Mouse (Mus musculus): Measurements from ENCODE around the gene Eif4e. TPM values are rescaled to one million over a fixed set of nuclear protein-coding genes. Genes with fewer than 3 reads are reported as not detected.

Eif4e gene
- total and polyA plus RNA-seq, 3 experiments = 83.5 to 490 (median 363) TPM

DNA sequence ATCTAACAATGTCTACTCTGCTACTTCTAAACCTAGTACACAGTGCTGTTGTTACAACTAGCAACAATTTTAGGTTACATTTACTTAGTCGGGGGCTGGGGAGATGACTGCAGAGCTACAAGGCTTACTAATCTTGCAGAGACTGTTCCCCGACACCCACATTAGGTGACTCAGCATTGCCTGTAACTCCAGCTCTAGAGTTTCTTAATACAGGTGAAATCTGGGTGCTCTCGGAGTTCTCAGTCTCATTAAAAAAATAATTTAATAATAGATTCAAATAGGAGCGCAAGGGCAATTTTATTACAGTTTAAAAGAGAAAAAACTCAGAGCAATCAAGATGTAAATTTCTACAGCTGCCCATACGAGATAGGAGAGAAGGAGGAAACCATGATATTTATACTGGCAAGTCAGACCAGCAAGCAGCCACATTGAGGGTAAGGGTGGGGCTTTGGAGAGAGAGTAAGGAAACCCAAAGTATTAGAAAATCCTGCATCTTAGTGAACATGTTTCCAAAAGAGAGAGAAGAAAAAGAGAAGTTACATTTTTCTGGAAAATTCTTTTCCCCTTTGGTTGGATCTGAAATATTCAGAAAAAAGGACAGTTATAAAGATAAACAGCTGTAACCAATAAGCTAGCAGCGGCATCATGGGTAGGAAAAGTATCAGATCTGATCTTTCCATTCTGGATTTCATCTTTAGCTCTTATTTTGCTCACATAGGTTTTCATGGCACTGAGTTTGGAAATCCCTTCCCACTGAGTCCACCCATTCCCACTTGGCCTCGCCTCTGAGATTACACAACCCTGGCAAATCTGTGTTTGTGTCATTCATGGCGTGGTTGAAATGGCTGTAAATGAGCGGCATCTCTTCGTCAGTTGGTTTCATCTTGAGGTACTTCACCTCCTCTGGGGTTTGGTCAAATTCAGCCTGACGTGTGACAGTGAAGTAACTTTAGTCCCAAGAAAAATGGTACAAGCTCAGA lies 30.5 kb upstream of the Eif4e start:
- H3K27me3 ChIP-seq (ENCODE audit: control insufficient read depth in 1 of 2, insufficient read depth in 2 of 2, low read length in 2 of 2) = no peaks in the 10 kb centered on the region
- H3K36me3 ChIP-seq (ENCODE audit: control insufficient read depth in 1 of 2, insufficient read depth in 2 of 2, low read length in 2 of 2) = peaks cover 0 to 15% of the 10 kb centered on the region in 2 experiments; a peak in 2 of 4 replicates
- H3K9me3 ChIP-seq (replicated peaks; ENCODE audit: insufficient read depth, low read length) = no peaks in the 10 kb centered on the region
- peak overlapping the region; percentile 60 for H3K9ac ChIP-seq (ENCODE audit: control insufficient read depth, low read depth, low read length, poor library complexity, severe bottlenecking)
- DNase-seq (ENCODE audit: low read depth, low spot score) = peak; percentile 87
- peak overlapping the region; percentile 92 for H3K27ac ChIP-seq (ENCODE audit: control insufficient read depth, low read depth, low read length)
- peaks cover 7 to 12% of the 10 kb centered on the region in 2 experiments; a peak in 3 of 4 replicates for H3K4me1 ChIP-seq (ENCODE audit: control insufficient read depth in 1 of 2, insufficient read depth in 2 of 2, low read length in 2 of 2)
- H3K79me2 ChIP-seq (ENCODE audit: control insufficient read depth, insufficient read depth, low read length, poor library complexity) = no peaks in the 10 kb centered on the region
- TF ChIP-seq MYB (IDR thresholded peaks at IDR 0.05; ENCODE audit: low read depth, low read length) = peak; percentile 39
- peak; percentile 87 for TF ChIP-seq MAZ (IDR thresholded peaks at IDR 0.05; ENCODE audit: low read depth, low read length)
- TF ChIP-seq GATA1 (IDR thresholded peaks at IDR 0.05; ENCODE audit: low read depth, low read length) = peak; percentile 93
- peak; percentile 80; the same call in 1 of the 2 replicates for TF ChIP-seq RCOR1 (IDR thresholded peaks at IDR 0.05; ENCODE audit: low read depth, low read length)
- TF ChIP-seq SIN3A (IDR thresholded peaks at IDR 0.05; ENCODE audit: low read length) = peak; percentile 66; the same call in 1 of the 2 replicates
- no peak for TF ChIP-seq POLR2AphosphoS2 (IDR thresholded peaks at IDR 0.05; ENCODE audit: low read length)
- TF ChIP-seq MXI1 (IDR thresholded peaks at IDR 0.05; ENCODE audit: low read depth, low read length) = 0 out of 2 replicates have a peak, but pooled peaks have one; percentile 17
- peak; percentile 90 to 91 for TF ChIP-seq EP300 (IDR thresholded peaks at IDR 0.05; ENCODE audit: low read depth in 1 of 2, low read length in 2 of 2)
- 0 out of 2 replicates have a peak, but pooled peaks have one; percentile 33 for TF ChIP-seq MAFK (IDR thresholded peaks at IDR 0.05; ENCODE audit: borderline replicate concordance, low read depth, low read length)
- peak; percentile 41; the same call in 1 of the 2 replicates for TF ChIP-seq HCFC1 (IDR thresholded peaks at IDR 0.05; ENCODE audit: low read depth, low read length)
- TF ChIP-seq ZMIZ1 (IDR thresholded peaks at IDR 0.05; ENCODE audit: low read depth, low read length) = no peak
- peak; percentile 95 for TF ChIP-seq TCF12 (IDR thresholded peaks at IDR 0.05; ENCODE audit: low read depth, low read length)
- TF ChIP-seq MAX (IDR thresholded peaks at IDR 0.05; ENCODE audit: low read length) = no peak
- TF ChIP-seq JUND (IDR thresholded peaks at IDR 0.05; ENCODE audit: low read depth, low read length) = no peak
- no peak for TF ChIP-seq GABPA (IDR thresholded peaks at IDR 0.05; ENCODE audit: low read depth, low read length)
- peak; percentile 88 for TF ChIP-seq TAL1 (IDR thresholded peaks at IDR 0.05; ENCODE audit: low read length)
- TF ChIP-seq RAD21 (IDR thresholded peaks at IDR 0.05; ENCODE audit: low read depth, low read length) = no peak
- TF ChIP-seq ZNF384 (IDR thresholded peaks at IDR 0.05; ENCODE audit: low read depth, low read length) = peak; percentile 89
- TF ChIP-seq ETS1 (IDR thresholded peaks at IDR 0.05; ENCODE audit: low read depth, low read length) = peak; percentile 87
- TF ChIP-seq TBP (IDR thresholded peaks at IDR 0.05; ENCODE audit: low read depth, low read length) = no peak
- TF ChIP-seq MYC (IDR thresholded peaks at IDR 0.05; ENCODE audit: low read depth, low read length) = peak; percentile 83
- H3K4me3 ChIP-seq (ENCODE audit: control insufficient read depth in 1 of 2, insufficient read depth in 1 of 2, low read depth in 2 of 2, low read length in 2 of 2) = peak overlapping the region; percentile 20 to 40
